Mouse (Mus musculus) thymus, postnatal 36 days (tissue): ENCODE measurements around the gene Prc1.

Experiments
- DNase-seq, 2 experiments: peaks; one replicate each; pipeline ENCODE4 v3.0.0; 2022; ENCODE audit warnings: mixed read lengths in 2 of 2

The Prc1 gene

DNA sequence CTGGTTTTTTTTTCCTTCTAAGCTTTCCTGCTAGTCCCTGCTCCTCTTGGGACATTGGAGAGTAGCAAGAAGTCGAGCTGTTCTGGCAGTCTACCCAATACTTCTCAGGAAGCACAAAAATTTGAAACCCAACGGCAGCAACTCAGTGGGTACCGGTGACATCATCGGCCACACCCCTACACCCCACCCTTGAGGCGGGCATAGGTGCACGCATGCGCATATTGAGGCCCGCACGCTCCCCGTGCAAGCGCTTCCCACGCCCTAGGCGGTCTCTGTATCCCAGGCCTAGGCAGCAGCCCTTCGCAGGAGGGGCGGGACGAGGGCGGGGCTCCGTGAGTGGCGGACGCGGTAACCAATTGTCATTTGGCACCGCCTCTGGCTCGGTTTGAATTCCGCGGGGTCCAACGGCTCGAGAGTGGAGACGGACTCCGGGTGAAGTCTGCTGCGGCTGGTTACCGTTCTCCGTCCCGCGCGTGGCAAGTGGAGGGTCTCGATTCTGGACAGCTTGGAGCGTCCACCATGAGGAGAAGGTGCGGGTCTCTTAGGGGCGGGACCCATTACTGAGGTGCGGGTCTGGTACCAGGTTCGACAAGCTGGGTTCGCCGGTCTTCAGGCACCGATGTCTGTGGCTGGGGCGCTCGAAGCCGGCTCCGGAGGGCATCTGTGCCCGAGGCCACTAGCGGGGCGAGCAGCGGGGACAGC lies at the start of gene Prc1:
Prc1 (plus strand) TSS at position 389 of the 702 bp plus-strand sequence.
- DNase-seq = peak; percentile 99

GRCm38 (mm10) chr7:80244851-80245250 lies 49.4 kb upstream of the Prc1 start:
- no peak for DNase-seq

GRCm38 (mm10) chr7:80246148-80246721 lies 48.0 kb upstream of the Prc1 start, which contains the start of gene Ttll13:
Gene Ttll13 (plus strand): TSS chr7:80246376.
- peak; percentile 94 to 97 for DNase-seq

- DNase-seq = peak in 1 of 2 experiments; percentile 32
Observed at GRCm38 (mm10) chr7:80246859-80247258, 47.4 kb upstream of the Prc1 start.

DNA sequence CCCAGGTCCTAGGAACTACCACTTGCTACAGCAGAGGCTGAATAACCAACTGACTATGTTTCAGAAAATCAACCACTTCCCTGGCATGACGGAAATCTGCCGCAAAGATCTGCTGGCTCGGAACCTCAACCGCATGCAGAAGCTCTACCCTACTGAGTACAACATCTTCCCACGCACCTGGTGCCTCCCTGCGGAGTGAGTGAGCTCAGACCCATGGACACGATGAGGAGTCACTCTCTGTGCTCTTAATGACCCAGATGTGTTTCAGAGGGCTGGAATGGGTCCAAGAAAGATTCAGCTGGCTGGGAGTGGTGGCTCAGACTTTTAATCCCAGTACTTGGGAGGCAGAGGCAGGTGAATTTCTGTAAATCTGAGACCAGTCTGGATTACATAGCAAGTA lies 41.8 kb upstream of the Prc1 start:
- DNase-seq = no peak

DNA sequence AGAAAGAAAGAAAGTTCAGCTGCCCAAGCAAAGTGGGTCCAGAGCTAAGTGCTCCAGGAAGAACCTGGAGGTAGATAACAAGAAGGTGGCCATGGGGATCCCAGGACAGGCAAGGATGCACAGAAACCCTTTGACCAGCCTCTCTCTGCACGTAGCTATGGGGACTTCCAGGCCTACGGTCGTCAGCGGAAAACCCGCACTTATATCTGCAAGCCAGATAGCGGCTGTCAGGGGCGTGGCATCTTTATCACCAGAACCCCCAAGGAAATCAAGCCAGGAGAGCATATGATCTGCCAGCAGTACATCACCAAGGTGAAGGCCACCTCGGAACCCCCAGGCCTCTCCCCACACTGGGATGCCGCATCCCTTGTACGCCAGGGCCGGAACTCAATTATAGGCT lies 41.4 kb upstream of the Prc1 start:
- no peak for DNase-seq

DNA sequence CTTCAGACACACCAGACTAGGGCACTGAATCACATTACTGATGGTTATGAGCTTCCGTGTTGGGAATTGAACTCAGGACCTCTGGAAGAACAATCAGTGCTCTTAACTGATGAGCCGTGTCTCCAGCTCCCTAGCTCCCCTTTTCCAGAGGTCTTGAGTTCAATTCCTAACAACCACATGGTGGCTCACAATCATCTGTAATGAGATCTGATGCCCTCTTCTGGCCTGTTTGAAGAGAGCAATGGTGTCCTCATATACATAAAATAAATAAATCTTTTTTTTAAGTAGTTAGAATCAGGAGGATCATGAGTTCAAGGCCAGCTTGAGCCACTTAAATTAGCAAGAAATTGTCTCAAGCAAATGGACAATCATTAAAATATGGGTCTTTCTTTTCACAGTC lies 38.3 kb upstream of the Prc1 start:
- no peak for DNase-seq

GRCm38 (mm10) chr7:80257706-80258105 lies 36.5 kb upstream of the Prc1 start:
- no peak for DNase-seq

- DNase-seq = peak; percentile 82 to 83
Observed at GRCm38 (mm10) chr7:80260625-80261371, 33.5 kb upstream of the Prc1 start, which contains the start of gene Ngrn. Gene Ngrn (plus strand): TSS chr7:80261215.

- DNase-seq = no peak
Observed at GRCm38 (mm10) chr7:80261372-80261990, 32.8 kb upstream of the Prc1 start.

DNA sequence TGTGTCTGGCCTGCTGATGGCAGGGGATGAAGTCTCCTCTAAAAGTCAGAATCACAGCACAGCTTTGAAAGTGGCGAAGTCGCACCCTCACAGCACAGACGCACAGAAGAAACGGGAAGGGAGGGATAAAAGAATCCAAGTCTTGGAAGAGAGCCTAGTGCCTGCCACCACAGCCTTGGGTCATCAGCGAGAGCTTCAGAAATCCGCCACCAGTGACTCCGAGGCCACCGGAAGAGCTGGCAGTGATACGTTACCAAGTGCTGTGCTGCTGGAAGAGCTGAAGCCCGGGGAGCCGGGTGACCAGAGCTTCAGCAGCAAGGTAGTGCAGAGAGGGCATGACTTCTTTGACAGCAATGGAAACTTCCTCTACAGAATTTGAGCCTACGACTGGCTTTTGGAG lies 29.6 kb upstream of the Prc1 start:
- DNase-seq = no peak

DNA sequence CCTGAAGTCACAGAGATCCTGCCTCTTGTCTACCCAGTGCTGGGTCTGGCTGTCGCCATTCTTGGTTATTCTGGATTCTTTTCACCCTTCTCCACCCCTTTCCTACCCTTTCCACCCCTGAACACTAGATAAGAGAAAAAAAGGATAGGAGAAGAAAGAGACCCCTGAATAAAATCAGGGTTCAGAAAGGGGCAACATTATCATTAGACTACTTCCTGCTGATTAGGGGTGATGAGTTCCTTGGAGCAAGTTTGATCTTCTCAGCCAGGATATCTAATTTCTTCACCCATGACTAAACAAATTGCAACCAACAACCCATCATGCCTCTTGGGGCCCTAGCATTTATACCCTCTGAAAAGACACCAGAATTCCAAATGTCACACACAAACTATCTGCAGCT lies 26.5 kb upstream of the Prc1 start:
- DNase-seq = no peak

GRCm38 (mm10) chr7:80268897-80269750 lies 25.1 kb upstream of the Prc1 start, which contains the start of gene Vps33b:
Gene Vps33b (plus strand): TSS chr7:80269649.
- peak; percentile 95 to 96 for DNase-seq

GRCm38 (mm10) chr7:80269751-80270255 lies 24.4 kb upstream of the Prc1 start:
- DNase-seq = no peak

DNA sequence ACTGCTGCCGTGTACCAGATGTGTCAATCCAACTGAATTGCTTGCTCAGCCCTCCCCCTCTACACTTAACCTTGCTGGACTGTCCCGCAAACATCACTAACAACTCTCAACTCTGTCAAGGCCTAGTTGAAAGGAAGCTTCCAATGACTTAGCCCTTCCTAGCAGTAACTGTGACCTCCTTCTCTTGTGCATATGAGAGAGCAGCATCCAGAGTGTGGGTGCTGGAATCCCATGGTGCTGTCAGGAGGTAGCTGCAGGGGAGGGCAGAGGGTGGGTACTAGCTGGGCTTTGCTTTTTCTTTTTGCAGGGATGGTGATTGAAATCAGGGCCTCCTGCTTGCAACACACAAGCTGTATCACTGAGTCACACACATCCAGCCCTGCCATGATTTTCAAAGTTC lies 20.8 kb upstream of the Prc1 start:
- DNase-seq = no peak

DNA sequence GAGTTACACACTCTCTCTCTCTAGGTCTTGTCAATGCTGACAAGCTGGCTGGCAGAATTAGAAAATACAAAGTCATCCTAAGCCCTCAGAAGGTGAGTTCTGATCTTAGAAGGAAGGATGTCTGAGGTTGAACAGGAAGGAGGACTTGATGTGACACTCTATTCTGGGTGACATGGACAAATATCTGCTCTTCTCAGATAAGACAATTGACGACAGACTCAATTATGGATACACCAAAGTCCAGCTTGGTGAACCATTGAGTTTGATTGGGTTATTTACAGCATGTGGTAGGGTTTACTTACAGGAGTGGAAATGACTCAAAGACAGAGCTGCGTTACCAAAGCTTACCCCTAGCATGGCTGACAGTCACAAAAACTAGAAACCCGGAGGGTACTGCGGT lies 17.9 kb upstream of the Prc1 start:
- no peak for DNase-seq

DNA sequence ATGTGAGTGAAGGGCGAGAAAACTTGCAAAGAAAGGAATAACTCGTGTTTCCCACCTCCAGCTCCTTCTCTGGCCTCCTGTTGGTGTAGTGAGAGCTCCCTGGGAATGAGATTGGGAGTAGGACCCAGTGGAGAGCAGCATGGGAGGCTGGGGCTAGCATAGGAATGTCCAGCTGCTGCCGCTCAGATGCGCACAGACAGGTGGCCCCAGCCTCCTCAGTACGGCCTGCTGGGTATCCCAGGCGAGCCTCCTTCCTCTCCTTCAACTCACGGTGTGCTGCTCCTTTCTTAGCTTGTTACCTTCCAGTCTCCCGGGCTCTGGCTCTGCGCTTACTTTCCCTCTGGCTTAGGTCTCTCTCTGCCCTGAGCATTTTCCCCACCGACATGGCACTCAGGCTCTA lies 14.2 kb upstream of the Prc1 start:
- no peak for DNase-seq

DNA sequence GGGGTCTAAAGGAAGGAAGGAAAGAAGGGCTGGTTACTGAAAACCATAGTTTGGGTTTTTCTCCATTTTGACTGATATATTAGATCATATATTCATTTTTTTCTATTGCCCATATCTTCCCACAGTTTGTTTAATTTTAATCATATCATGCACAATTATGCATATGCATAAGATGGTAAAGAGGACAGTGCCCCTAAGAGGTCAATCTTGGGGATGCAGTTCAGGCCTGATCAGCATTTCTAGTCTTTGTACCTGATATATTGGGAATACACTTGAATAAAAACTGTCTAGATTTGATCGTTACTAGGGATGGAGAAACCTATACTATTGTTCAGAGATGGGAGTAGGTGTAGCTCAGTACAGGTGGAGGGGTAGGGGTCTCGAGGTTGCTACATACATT lies 13.3 kb upstream of the Prc1 start:
- no peak for DNase-seq

DNA sequence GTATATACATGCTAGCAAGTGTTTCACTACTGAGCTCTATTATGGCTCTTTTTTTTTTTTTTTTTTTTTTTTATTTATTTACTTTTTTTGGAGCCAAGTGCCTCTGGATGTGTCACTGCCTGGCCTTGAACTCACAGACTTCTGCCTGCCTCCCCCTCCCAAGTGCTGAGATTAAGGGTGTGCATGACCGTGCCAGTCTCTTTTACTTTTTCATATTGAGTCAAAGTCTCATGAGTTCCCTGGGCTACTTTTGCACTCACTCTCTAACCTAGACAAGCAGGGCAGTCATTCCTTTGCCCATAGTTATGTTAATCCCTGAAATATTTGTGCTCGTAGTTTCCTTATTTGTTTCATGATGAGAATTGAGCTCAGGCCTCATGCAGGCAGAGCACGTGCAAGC lies 12.6 kb upstream of the Prc1 start:
- DNase-seq = no peak

GRCm38 (mm10) chr7:80283226-80283918 lies 10.9 kb upstream of the Prc1 start:
- no peak for DNase-seq

DNA sequence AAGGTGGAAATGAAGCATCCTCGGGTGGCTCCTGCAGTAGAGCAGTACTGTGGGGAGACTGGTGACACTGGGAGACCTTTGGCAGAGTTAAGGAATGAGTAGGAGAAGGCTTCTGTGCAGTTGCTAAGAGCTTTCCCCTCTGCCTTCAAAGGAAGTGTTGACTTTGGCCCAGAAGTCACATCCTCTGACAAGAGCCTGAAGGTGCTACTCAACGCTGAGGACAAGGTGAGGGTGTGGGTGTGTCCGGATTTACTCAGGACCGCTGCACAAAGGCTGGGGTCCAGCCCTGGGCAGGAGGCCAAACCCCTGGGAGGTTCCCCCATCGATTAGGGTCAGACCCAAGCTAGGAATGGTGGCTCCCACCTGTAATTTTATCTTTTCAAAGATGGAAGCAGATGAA lies 9.9 kb upstream of the Prc1 start:
- DNase-seq = no peak

- DNase-seq = peak; percentile 53 to 78
Observed at GRCm38 (mm10) chr7:80285725-80286124, 8.5 kb upstream of the Prc1 start.
